2 mouse cellular contexts compared by ENCODE assay signal in genomic region chr4:145863872-145864271, GRCm38 (mm10). TPM values are rescaled to one million over a fixed set of nuclear protein-coding genes. Genes with fewer than 3 reads are reported as not detected.
"Had no signal": no experiment of that assay in that cellular context is flagged by ENCODE, and none has a peak within 500 bp of the region (broad histone marks: within the 10 kb centered on the region; RNA-seq: fewer than 3 reads in every experiment).

No protein-coding gene starts in this region.

RNA-seq across cellular contexts. Expression of gene Zfp986, which starts 4.7 kb away (rescaled TPM):
- total RNA-seq: layer of hippocampus, postnatal 36 days; monocyte, adult 5-6 weeks had no signal
